Mouse (Mus musculus): Measurements from ENCODE around the gene Tsen15.
A peak's percentile ranks its signal among the peaks of the same experiment; 100 is the strongest.

Gene Tsen15

DNA sequence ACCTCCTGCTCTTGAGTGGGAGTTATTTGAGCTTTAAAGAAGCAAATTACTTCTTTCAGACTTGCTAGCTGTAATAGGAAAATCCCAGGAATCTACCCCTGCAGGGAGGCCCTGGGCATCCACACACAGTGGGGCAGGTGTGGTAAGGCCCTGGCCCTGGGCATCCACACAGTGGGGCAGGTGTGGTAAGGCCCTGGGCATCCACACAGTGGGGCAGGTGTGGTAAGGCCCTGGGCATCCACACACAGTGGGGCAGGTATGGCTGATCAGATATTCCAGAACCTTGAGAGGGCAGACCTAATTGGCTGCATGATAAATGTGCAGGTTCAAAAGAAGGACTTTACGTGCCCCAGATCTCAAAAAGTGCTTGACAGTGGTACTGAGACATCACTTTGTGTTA, 1.9 kb downstream of the Tsen15 start:
- DNase-seq: no peak

DNA sequence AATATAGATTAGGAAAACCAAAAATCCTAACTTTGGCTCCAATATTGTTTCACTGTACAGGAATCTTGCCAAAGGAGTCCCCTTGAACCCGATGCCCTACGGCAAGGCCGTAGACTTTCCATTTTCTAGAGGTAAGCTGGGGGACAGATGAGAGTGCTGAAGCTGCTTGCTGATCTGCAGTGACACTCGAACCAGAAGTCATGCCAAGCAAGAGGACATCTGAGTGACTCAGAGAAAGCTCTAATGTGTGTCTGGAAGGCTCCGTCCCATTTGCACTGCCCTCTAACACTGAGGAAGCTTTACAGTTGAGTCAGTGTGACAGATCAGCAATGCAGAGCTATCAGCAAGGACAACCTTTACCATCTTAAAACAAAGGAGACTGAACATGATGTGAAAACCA, 8.2 kb downstream of the Tsen15 start:
- DNase-seq: no peak

- peak; percentile 17 to 26 for DNase-seq
Observed at GRCm38 (mm10) chr1:152369139-152369538, 17.3 kb downstream of the Tsen15 start.

GRCm38 (mm10) chr1:152368311-152369088, 18.0 kb downstream of the Tsen15 start:
- DNase-seq: no peak

- no peak for DNase-seq
Observed at GRCm38 (mm10) chr1:152356721-152357120, 29.8 kb downstream of the Tsen15 start.

- no peak for DNase-seq
Observed at GRCm38 (mm10) chr1:152347946-152348345, 38.5 kb downstream of the Tsen15 start.

DNA sequence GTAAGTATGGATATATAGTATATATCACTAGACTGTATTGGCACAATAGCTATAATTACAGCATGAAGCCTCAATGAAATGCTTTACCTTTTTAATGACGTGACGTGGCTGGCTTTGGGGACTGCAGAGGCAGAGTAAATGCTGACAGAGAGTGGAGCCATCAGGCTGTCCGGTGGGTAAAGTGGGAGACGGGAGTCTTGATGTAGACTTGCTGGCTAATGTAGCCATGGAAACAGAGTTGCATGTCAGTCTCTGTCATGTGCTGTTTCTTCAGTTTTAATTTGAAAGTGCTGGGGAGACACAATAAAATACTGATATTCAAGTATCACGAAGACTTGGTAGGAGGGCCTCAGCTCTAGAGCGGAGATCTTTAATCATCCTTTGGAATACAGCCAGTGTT, 62.5 kb downstream of the Tsen15 start:
- no peak for DNase-seq
